9 mouse cellular contexts compared by ENCODE assay signal in the genomic region with DNA sequence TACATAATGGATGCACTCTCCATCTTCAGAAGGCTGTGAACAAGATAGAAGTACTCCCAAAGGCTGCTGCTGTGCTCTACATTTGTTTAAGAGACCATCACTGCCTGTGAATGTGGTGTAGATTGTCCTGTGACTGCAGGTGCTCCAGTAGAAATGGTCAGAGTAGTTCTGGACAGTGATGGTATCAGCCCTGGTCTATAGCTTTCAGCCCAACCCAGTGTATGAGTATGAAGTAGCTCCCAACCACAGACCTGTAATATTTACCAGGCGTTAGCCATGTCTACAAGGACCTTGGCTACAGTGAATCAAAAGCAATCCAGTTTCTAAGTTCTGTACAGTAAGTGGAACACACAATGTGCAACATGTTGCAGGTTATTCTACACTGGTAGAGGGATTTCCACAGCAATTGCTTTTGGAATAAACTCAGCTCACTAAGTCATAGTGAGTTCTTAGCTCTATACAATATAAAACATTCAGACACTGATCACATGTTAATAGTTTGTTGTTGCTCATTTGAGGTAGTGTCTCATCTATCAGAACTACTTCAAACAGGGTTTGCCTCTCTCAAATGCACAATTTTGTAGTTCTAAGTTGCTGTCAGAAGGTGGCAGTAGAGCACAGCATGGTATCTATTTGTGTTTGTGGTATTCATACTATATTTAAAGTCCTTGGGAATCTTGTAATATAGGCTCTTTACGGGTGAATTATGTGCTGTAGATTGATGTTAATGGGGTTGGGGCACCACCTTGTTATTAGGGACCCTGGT.
DNase-seq lines count a peak whose midpoint lies in the region; ATAC-seq and TF ChIP-seq lines count a peak whose summit lies in the region.
"Had no signal": no experiment of that assay in that cellular context is flagged by ENCODE, and none has a peak within 500 bp of the region (broad histone marks: within the 10 kb centered on the region; RNA-seq: fewer than 3 reads in every experiment).

No protein-coding gene starts in this region.

- H3K4me3 ChIP-seq in MEL (ENCODE audit: control insufficient read depth in 1 of 2, insufficient read depth in 1 of 2, low read depth in 2 of 2, low read length in 2 of 2): no peak overlapping the region
- H3K4me3 ChIP-seq in hindbrain, postnatal 0 days (ENCODE audit: low read length): no peak overlapping the region
- H3K4me3 ChIP-seq: erythroblast, embryonic 14.5 days had no signal

- WGBS in hindbrain, postnatal 0 days: 68% methylated on average over 2 of the region's 2 CpGs

- TF ChIP-seq POLR2A in MEL (IDR thresholded peaks at IDR 0.05; ENCODE audit: control insufficient read depth in 1 of 2, insufficient read depth in 1 of 2, low read depth in 1 of 2, low read length in 2 of 2, poor library complexity in 1 of 2): no peak
- TF ChIP-seq POLR2A in brain, embryonic 14.5 days (IDR thresholded peaks at IDR 0.05; ENCODE audit: borderline replicate concordance, extremely low read depth, insufficient read depth, insufficient read length, poor library complexity, severe bottlenecking): no peak

- DNase-seq in layer of hippocampus, adult 11-12 months (ENCODE audit: low spot score): peak; percentile 36
- DNase-seq in layer of hippocampus, postnatal 36 days: no peak
- peak; percentile 69 for DNase-seq in MEL (ENCODE audit: low read depth, low spot score)
- DNase-seq in brain, embryonic 14.5 days (ENCODE audit: low read depth): peak; percentile 60
- peak; percentile 60 for DNase-seq in hindbrain, postnatal 0 days (ENCODE audit: low spot score)
- DNase-seq in retina, embryonic 14.5 days (ENCODE audit: low spot score): peak; percentile 70

- H3K27ac ChIP-seq in MEL (ENCODE audit: control insufficient read depth, low read depth, low read length): no peak overlapping the region
- H3K27ac ChIP-seq in hindbrain, postnatal 0 days: no peak overlapping the region
- H3K27ac ChIP-seq: macrophage had no signal

- peak; percentile 5 to 76 (median 67); a peak in 5 of 6 replicates for TF ChIP-seq CTCF in MEL (IDR thresholded peaks at IDR 0.05 in 2 of 3, conservative IDR thresholded peaks at IDR 0.05 in 1 of 3; ENCODE audit: control insufficient read depth in 1 of 3, insufficient read depth in 1 of 3, low read depth in 2 of 3, low read length in 3 of 3, poor library complexity in 1 of 3, severe bottlenecking in 1 of 3)
- peak; percentile 19; the same call in 1 of the 2 replicates for TF ChIP-seq CTCF in brain, embryonic 14.5 days (IDR thresholded peaks at IDR 0.05; ENCODE audit: borderline replicate concordance, extremely low read depth, insufficient read depth, insufficient read length)
- peak; percentile 73 for TF ChIP-seq CTCF in hindbrain, postnatal 0 days (IDR thresholded peaks at IDR 0.05; ENCODE audit: low read depth)

- no peaks in the 10 kb centered on the region for H3K79me2 ChIP-seq in MEL (ENCODE audit: control insufficient read depth, insufficient read depth, low read length, poor library complexity)

- peak; percentile 46; the same call in 1 of the 2 replicates for ATAC-seq in hindbrain, postnatal 0 days
- no peak for ATAC-seq in cerebellum, adult (ENCODE audit: insufficient number of reproducible peaks, low FRiP score, low TSS enrichment)

- H3K9me3 ChIP-seq in MEL (replicated peaks; ENCODE audit: insufficient read depth, low read length): no peaks in the 10 kb centered on the region
- no peaks in the 10 kb centered on the region for H3K9me3 ChIP-seq in hindbrain, postnatal 0 days (ENCODE audit: low read length)

- no peaks in the 10 kb centered on the region for H3K4me1 ChIP-seq in MEL (ENCODE audit: control insufficient read depth in 1 of 2, insufficient read depth in 2 of 2, low read length in 2 of 2)
- no peaks in the 10 kb centered on the region for H3K4me1 ChIP-seq in hindbrain, postnatal 0 days (ENCODE audit: insufficient read depth, low read length)

- peak; percentile 60 for TF ChIP-seq RAD21 in MEL (IDR thresholded peaks at IDR 0.05; ENCODE audit: low read depth, low read length)

- H3K9ac ChIP-seq in MEL (ENCODE audit: control insufficient read depth, low read depth, low read length, poor library complexity, severe bottlenecking): no peak overlapping the region
- no peak overlapping the region for H3K9ac ChIP-seq in hindbrain, postnatal 0 days (replicated peaks; ENCODE audit: low read length)

- peaks cover 0 to 6% of the 10 kb centered on the region in 2 experiments; a peak in 3 of 4 replicates for H3K36me3 ChIP-seq in MEL (ENCODE audit: control insufficient read depth in 1 of 2, insufficient read depth in 2 of 2, low read length in 2 of 2)
- peaks cover 8% of the 10 kb centered on the region; the same call in 1 of the 2 replicates for H3K36me3 ChIP-seq in hindbrain, postnatal 0 days (ENCODE audit: insufficient read depth, low read length)

- TF ChIP-seq EP300 in MEL (IDR thresholded peaks at IDR 0.05; ENCODE audit: low read depth in 1 of 2, low read length in 2 of 2): no peak

- no peaks in the 10 kb centered on the region; a peak in 1 of 4 replicates for H3K27me3 ChIP-seq in MEL (ENCODE audit: control insufficient read depth in 1 of 2, insufficient read depth in 2 of 2, low read length in 2 of 2)
- H3K27me3 ChIP-seq in hindbrain, postnatal 0 days (ENCODE audit: insufficient read depth, low read length): no peaks in the 10 kb centered on the region

- H3K4me2 ChIP-seq in hindbrain, postnatal 0 days (ENCODE audit: low read depth, low read length): no peak overlapping the region

TF ChIP-seq in MEL, 35 proteins besides CTCF, POLR2A, EP300 and RAD21:
- peak; percentile 22; the same call in 1 of the 2 replicates for TF ChIP-seq ZC3H11A (IDR thresholded peaks at IDR 0.05; ENCODE audit: low read depth, low read length)
- TF ChIP-seq SMC3 (IDR thresholded peaks at IDR 0.05; ENCODE audit: low read depth, low read length): peak; percentile 70
- no peak for TF ChIP-seq GABPA (IDR thresholded peaks at IDR 0.05; ENCODE audit: low read depth, low read length)
TF ChIP-seq in MEL: peak in this region for 2.

Comparison
In these comparisons a context has a peak if more than half of its experiments do, and no peak if none do; other contexts are left out.
1. DNase-seq: peak in layer of hippocampus, adult 11-12 months (single experiment), MEL (single experiment), brain, embryonic 14.5 days (single experiment), hindbrain, postnatal 0 days (single experiment) and retina, embryonic 14.5 days (single experiment); none in layer of hippocampus, postnatal 36 days (0 of 2).
2. CTCF ChIP-seq: peak in every context shown above with its lines; median percentile 73 in hindbrain, postnatal 0 days; 67 in MEL; 19 in brain, embryonic 14.5 days.